Mouse (Mus musculus): ENCODE measurements around the gene Ano10.

GRCm38 (mm10) chr9:122199253-122199652 is 95.0 kb downstream of the Ano10 start:
- TF ChIP-seq CTCF (conservative IDR thresholded peaks at IDR 0.05; ENCODE audit: insufficient read depth, insufficient read length, low read depth, low read length) (peak; percentile 70), POLR2A (IDR thresholded peaks at IDR 0.05; ENCODE audit: low read depth, low read length) (no peak)

Data from kidney, adult 2 months (tissue).